Mouse (Mus musculus) right cerebral cortex, adult 18-20 months (tissue): Measurements from ENCODE around the gene Slc6a1.
A peak's percentile ranks its signal among the peaks of the same experiment; 100 is the strongest.

Experiments
- DNase-seq: peaks from one replicate; pipeline ENCODE4 v3.0.0; 2022; ENCODE audit warnings: mixed read lengths

The Slc6a1 gene

DNA sequence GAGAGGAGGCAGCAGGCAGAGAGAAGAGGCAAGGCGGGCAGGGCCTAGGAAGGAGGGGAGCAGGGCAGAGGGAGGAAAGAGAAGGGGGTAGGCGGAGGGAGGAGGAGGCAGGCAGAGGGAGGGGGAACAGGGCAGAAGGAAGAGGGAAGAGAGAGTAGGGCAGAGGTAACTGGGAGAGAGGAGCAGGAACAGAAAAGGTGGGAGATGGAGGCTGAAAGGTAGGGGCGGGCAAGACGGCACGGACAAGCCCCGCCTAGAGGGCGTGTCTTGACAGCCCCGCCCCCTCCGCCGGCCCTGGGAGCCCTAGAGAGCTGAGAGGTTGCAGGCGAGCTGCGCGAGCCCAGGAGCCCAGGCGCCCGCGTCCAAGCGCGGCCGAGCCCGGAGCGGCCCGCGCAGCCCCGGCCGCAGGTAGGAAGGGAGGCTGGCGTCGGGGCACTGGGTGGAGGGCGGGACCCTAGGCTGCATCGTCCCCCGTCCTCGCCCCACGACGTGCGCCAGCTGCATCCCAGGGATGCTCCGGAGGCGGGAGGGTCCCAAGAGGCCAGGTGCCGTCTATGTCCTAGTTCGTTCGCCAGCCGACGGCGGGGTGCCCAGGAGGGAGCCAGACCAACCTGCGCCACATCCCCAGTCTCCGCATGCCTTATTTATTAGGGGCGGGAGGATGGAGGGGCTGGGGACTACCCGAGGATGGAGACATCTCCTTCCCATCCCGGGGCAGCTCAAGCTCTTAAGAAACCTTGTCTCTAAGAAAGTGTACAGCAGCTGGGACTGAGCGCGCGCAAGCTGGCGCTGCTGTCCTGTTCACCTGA, at the start of gene Slc6a1:
TSS of gene Slc6a1 (plus strand) at position 167 of the 809 bp plus-strand sequence.
- DNase-seq = peak; percentile 77

DNA sequence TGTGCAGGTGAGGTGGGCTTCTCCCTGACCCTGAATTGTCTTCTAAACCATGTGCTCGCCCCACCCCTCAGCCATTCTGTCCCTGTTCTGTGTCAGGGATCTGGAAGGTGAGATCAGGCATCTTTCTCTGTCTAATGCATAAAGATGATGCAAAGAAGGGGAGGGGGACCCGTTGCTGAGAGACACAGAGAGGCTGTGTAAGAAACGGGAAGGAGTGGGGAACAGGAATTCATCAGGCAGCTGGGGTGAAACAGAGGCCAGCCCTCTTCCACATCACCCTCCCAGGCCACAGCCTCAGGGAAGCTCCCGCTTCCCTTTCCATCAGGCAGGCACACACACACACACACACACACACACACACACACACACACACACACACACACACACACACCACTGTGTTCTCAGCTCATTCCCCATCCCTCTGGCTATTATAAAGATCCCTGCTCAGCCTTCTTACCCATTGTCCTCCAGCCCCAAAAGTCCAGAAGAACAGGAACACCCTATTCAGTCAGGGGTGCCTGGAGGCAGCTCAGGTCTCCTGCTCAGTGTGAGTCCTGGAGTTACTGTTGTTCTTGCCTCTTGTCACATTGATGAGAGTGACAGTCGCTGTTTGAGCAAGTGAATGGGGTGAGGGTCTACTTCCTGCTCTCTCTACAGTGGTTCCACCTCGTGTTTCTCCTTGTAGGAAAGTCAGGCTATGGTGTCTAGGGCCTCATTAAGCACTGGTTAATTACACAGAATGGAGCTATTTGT, 43.4 kb upstream of the Slc6a1 start:
- no peak for DNase-seq

DNA sequence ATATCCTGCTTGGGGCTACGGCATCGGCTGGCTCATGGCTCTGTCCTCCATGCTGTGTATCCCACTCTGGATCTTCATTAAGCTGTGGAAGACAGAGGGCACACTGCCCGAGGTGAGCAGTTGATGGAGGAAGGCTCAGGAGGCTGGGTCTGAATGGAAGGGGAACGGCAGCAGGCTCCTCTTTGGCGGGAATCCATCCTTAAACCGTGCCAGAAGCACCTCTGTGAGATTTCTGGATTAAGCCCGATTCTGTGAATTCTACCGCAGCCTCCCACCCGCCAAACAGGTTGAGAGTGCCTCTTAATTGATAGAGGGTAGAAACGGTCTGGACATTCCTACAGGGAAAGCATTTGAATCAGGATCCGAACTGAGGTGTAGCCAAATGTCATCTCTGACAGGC, 36.8 kb upstream of the Slc6a1 start:
- no peak for DNase-seq

DNA sequence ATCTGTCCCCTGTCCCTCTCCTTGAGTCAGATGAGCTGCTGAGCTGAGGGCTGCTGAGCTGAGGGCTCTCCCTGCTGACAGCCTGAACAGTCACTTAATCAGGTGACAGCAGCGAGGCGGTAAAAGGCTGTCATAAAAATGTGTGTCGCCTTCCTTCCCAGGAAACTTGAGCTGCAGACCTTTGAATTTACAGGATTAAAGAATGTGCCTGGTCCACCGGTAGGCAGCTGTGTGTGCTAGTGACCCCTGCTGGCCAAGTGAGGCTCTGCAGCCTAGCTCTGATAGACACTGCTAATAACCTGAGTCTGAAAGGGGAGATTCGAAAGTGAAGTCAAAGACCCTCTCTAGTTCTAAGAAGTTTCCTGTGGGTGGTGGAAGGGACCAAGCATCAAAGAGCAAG, 32.1 kb upstream of the Slc6a1 start:
- peak; percentile 70 for DNase-seq

DNA sequence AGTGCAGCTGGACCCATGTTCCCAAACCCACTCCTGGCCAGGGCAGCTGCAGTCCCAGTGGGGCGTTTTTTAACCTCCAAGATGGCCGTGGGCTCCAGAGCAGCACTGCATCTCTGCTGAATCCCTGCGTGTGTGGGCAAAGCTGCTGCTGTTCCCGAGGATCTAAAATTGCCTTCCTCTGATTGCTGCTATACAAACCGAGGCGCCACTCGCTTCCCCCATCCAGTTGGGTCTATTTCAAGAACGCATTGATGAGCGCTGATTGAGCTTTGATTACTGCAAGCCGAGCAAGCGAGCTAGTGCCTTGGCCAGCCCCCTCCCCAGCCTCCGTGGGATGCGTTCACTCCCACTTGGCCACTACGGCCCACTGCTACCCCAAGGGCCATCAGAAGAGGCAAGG, 27.5 kb upstream of the Slc6a1 start:
- peak; percentile 67 for DNase-seq

DNA sequence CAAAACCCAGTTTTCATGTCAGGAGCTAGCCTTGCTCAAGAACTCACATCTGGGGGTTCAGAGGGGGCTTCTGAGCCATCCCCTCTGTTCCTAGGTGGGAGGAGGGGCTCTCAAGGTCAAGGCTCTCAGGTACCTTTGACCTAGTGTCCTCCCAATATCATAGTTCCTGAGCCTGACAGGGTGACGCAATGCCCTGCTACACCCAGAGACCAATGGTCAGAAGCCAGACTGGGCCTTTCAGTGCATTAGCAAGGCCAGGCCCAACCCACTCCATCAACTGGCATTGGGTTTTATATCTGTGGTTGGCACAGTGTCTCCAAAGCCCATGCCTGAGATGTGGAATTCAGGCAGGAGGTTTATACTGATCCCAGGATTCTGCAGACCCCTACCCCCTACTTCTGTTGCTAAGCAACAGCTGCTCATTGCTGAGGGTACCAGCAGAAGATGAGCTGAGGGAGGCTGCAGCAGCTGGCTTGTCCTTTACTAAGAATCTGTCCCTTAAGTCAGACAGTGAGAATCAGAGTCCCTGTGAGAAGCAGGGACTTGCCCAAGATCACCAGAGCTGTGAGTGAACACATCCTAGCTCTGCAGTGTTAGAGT, 24.6 kb upstream of the Slc6a1 start:
- DNase-seq = no peak

DNA sequence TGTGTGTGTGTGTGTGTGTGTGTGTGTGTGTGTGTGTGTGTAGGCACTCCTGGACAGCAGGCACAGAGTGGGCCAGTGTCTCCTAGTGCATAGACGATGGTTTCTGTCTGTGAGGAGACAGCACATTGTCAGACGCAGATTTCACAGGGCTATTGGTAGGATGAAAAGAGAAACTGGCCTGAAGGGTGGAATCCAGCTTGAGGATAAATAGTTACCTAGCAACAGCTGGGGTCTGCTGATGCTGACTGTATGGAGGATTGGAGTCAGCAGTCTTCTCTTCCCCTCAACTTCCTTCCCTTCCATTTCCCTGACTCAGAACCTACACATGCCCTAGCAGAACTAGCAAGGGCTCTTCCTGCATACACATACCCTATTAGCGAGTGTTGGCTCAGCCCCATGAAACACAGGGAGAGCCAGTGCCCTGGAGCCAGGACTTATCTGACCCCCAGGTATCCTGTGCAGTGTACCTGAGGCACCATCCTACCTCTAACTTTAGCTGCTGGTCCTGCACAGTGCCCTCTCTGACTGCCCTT, 23.7 kb upstream of the Slc6a1 start:
- DNase-seq = no peak

DNA sequence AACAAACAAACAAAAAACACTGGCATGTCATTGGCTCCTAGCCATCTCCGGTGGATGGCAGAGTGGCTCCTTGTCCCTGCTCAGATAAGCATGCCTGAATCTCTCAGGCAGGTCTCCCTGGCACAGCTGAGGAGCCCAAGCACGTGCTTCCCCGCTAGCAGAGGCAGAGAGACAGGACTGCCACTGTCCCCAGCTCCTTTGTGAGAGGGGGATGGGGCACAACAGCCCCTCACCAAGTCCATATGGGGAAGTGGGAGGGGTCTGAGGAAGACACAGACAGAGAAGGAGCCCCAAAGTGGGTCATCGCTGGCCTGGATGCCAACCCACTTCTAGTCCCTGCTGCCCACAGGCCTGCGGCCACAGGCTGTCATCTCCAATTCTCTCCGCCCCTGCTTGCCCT, 20.8 kb upstream of the Slc6a1 start:
- DNase-seq = no peak

DNA sequence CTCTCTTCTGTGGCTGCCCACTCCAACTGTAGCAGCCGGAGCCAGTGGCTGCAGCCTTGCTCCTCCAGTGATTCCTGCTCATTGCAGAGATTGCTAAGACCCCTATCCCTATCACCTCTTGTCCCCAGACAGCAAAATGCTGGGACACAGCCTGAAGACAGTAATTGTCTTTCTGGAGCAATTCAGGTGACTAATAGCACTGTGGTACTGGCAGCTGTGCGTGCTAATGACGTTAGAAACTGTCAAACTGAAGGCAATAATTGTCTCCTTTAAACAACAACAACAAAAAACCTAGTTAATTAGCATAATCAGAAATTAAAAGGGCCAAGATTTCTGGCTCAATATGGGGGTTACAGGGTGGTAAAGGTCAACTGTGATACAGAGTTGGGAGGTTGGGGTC, 18.4 kb upstream of the Slc6a1 start:
- no peak for DNase-seq

DNA sequence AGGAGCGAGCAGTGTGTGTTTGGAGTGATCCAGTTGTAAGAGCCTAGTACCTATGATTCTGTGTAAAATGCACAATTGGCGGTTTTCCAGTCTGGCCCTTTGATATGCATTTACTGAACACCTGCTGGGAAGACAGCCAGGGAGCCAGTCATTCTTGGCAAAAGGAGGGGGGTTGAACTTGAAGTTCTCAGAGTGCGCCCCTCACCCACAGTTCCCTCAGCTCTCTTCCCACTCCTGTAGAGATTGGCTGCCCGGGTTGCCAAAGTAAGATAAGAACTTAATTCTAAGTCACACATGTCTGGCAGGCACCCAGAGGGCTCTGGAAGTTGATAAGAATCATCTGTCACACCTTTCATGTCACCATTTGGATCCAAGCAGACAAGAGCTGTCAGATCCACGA, 18.0 kb upstream of the Slc6a1 start:
- no peak for DNase-seq

DNA sequence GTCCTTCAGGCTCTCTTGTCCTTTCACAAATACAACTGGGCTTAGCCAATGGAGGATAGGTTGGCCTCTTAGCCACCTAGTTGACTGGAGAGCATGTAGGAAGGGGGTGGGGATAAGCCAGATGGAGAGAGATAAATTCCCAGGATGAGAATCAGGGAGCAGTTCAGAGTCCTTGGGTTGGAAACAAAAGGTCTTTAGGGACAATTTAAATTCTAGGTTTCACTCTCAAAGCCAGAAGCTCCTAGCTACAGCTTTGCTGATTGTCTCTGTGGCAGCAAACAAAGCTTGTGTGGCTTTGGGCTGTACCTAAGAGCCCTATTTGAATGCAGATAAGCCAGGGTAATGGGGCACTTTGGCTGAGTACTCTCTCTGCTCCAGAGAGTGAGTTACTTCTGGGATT, 16.2 kb upstream of the Slc6a1 start:
- no peak for DNase-seq

DNA sequence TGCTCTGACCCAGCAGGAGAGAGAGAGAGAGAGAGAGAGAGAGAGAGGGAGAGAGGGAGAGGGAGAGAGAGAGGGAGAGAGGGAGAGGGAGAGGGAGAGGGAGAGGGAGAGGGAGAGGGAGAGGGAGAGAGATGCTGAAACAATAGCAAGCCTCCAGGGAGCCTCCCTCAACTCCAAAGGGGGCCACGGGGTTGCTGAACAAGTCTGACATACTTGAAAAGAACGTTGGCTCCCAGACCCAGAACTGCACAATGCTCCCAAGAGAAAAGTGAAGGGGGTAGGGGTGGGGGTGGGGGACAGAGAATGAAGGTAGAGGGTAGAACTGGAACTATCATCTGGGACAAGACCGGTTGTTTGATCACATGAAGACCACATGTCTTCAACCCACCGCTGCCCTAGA, 14.5 kb upstream of the Slc6a1 start:
- DNase-seq = no peak

DNA sequence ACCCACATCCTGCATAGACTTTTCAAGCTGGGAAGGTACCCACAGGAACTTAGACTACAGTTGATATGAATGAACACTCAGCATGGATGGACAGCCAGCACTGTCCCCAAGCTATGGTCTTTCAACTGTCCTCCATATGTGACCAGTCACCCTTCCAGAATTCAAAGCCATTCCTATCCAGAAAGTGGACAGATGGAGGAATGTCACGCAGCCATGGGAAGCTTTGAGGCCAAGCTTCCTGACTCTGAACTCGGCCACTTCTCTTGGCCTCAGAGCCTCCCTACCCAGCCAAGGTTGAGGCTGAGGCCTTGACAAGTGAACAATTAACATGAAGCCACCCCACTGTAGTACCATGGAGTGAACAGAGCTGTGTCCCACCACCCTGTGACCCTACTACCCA, 12.8 kb upstream of the Slc6a1 start:
- no peak for DNase-seq

DNA sequence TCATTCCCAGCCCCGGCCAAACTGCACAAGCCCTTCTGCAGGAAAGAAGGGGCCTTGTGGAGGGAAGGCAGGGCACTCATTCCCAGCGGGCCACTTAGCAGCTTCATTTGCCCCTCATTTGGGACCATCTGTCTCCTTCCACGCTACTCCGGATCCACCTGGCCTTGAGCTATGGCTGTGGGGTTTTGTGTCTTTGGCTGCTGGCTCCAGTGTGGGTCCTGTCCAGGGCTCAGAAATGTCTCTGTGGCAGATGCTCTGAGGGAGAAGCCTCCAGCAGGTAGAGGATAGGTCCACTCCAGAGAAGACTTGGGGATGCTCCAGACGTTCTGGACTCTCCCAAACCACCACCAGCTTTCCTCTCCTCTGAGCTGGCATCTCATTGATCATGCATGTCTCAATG, 11.6 kb upstream of the Slc6a1 start:
- DNase-seq = no peak

DNA sequence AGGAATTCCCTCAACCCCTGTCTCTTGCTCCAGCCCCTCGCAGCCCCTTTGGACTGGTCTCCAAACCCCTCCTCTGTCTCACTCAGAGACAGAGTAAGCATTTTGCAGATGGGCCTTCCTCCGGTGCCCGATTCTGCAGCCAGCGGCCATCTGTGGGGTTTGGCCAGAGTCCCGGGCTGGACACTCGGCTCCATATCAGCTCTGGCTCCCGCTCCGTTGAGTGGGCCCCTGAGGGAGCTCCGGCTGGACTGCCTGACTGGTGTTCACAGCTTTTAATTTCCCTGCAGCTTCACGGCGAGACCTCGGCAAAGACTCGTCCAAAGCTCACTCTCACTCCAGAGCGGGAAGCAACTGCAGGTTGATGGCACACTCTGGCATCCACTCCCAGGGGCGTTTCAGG, 10.2 kb upstream of the Slc6a1 start:
- peak; percentile 45 for DNase-seq

DNA sequence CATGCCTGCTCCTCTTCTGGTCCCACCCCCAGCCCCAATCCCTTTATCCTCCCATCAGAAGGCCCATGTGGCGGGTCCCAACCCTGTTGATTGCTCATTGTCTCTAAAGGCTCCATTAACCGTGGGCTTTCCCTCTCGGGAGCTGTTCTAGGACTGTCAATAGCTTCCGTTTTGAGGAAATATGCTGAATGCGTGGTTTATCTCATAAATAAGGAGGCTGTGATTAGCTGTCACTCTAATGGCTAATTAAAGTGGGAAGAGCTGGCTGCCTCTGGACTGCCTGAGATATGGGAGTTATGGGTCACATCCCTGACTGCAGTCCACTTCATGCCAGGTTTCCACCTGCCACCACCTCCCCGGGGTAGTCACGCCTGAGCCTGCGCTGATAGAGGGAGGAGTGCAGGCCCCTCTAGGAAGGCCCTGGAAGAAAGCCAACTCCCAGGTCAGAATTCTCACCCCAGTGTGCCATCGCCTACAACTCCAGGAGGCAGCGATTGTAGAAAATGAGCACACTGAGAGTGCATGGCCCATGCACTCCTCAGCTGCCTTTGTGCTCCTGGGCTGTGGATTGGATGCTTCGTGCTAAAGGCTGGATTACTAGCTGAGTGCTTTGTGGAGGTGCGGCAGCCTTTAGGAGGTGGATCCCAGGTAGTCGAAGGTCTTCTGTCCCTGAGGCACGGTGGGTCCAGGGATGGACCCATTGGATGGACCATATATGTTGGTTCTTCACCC, 8.3 kb upstream of the Slc6a1 start:
- DNase-seq = no peak

DNA sequence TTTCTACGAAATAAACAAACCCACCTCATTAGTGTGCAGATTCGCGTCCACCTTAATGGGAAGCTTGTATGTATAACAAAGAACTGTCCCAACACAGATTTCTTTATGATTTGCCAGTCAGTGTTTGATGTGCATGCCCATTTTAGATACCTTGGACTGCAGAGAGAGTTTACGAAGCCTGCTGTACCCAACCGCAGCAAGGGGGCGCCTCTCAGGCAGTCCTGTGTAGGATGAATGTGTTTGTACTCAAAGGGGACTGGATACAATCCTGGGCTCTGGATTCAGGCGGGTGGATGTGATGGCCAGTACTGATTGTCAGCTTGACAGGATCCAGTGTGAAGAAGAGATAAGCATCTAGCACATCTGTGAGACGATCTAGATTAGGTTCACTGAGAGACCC, 6.6 kb upstream of the Slc6a1 start:
- no peak for DNase-seq

DNA sequence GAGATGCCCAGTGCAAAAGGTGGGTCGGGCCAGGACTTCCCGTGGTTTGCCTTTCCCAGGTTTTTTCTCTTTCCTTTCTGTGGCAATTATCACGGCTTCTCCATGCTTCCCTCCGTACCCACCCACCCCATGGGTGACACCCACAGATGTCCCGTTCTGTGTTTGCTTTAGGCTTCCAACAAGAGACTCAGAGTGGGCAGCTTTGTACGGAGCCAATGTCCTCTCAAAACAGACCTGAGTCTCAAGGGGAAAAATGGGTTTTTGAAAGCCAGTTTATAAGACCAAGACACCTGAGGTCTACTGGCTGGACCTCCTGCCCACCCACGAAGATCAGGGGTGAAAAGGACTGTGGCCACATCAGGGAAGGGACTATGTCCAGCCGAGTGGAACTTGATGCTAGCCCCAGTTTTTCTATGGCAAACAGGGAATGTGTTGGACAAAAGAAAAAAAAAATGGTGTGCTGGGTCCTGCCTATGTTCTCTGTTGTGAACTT, 889 bp downstream of the Slc6a1 start:
- no peak for DNase-seq

DNA sequence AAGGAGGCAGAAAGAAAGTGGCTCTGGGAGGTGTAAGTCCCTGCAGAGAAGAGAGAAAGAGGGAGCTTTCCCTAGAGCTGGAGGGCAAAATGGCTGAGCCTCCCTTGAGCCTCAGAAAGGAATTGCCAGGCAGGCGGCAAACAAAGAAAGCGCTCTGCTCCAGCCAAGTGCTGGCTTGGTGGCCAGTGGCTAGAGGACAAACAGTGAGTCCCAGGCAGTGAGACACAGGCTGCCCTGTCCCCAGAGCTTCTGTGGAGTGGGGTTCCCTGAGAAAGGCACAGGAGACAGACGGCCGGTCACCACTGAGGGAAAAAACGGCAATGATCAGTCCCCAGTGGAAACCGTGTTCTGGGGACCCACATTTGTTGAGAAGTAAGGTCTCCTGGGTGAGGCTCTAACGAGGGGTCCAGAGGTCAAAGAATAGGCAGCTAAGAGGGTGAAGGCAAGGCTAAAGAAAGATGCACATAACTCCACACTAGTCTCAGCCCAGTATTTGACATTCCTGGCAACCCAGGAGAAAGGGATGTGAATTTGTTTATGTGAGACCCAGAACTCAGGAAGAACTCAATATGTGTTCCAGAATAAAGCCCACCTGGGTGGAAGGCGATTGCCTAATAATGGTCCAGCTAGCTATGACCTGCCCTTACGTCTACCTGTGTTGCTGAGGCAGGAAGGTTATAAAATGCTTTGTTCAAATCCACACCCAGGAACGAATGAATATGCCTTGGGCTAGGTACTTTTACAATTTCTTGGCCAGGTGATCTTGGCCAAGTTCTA, 1.7 kb downstream of the Slc6a1 start:
- peak; percentile 74 for DNase-seq

DNA sequence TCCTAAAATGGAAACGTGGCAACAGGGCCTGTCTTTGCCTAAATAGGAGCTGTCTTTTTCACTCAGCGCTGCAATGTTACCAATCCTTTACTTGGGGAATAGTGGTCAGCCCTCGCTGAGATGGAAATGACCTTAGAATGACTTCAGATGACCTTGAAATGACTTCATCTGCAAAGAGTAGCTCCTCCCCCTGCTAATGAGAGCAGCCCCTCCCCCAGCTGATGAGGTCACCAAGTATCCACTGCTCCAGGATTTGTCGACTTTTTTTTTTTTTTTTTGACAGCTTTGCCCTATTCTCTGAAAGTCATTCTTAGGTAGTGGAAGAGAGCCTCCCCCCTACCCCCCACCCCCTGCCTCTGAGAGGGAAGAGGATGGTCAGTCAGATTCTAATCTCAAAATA, 3.0 kb downstream of the Slc6a1 start:
- no peak for DNase-seq

DNA sequence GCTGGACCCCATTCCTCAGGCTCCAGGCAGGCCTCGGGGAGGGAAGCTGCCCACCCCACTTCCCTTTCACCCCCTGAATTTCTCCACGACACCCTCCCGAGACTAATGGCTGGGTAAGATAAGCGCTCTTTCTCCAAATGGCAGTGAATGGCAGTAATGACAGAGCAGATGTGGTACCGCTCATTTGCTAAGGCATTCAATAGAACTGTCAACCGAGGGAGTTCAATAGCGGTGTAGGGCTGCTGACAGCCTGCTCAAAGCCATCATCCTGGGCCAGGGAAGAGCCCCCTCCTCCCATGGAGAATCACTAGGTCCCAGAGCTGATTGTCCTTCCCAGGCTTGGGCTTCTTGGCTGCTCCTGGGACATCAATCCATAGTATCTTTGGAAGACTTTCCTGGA, 6.7 kb downstream of the Slc6a1 start:
- DNase-seq = no peak

DNA sequence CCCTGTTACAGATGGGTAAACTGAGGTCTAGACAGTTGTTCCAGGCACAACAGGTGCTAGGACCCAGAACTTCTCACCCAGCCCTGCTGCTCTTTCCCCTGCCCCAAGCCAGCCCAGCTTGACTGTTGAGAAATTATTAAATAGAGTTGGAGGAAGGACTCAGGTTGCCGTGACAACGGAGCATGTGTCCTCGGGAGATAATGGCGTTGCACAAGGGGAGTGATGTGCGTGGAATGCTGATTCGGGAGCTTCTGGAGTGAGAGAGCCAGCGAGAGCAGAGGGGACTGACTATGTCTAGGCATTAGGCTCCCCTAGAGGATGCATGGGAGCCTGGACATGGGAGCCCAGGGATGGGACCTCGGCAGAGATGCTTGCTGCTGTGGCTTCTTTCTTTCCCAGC, 7.7 kb downstream of the Slc6a1 start:
- peak; percentile 75 for DNase-seq
